Mouse (Mus musculus) neural tube, embryonic 13.5 days (tissue): ENCODE data around the gene Uhrf1bp1. TPM values are rescaled to one million over a fixed set of nuclear protein-coding genes. Genes with fewer than 3 reads are reported as not detected.

Experiments used
- ATAC-seq: fragments of 200-750 bp; cut with Nextera tagmentation; 2 replicates; pipeline ENCODE4 v1.8.0; 2017; ENCODE audit warnings: low read depth, mild to moderate bottlenecking, moderate TSS enrichment, moderate library complexity
- H3K27ac ChIP-seq: fragments of 300-500 bp; sonication (generic); replicated peaks from 2 replicates; pipeline ENCODE4 v1.5.1; 2015; ENCODE audit warnings: moderate library complexity, mild to moderate bottlenecking, inconsistent platforms
- H3K27me3 ChIP-seq: fragments of 300-500 bp; sonication (generic); 2 replicates; pipeline ENCODE4 v1.6.1; 2015; ENCODE audit warnings: mild to moderate bottlenecking, inconsistent platforms
- H3K36me3 ChIP-seq: fragments of 300-500 bp; sonication (generic); 2 replicates; pipeline ENCODE4 v1.6.1; 2015; ENCODE audit warnings: mild to moderate bottlenecking, inconsistent platforms
- H3K4me1 ChIP-seq: fragments of 300-500 bp; sonication (generic); replicated peaks from 2 replicates; pipeline ENCODE4 v1.6.1; 2015; ENCODE audit warnings: inconsistent platforms
- H3K4me2 ChIP-seq: fragments of 300-500 bp; sonication (generic); 2 replicates; pipeline ENCODE4 v1.6.1; 2015; ENCODE audit warnings: inconsistent platforms, mild to moderate bottlenecking, moderate library complexity
- H3K4me3 ChIP-seq: fragments of 300-500 bp; sonication (generic); 2 replicates; pipeline ENCODE4 v1.5.1; 2015; ENCODE audit warnings: mild to moderate bottlenecking, inconsistent platforms
- H3K9ac ChIP-seq: fragments of 300-500 bp; sonication (generic); 2 replicates; pipeline ENCODE4 v1.6.1; 2015; ENCODE audit warnings: moderate library complexity, mild to moderate bottlenecking, inconsistent platforms
- H3K9me3 ChIP-seq: fragments of 300-500 bp; sonication (generic); 2 replicates; pipeline ENCODE4 v1.6.1; 2016; ENCODE audit warnings: inconsistent platforms
- WGBS: fragments of 180-500 bp; shearing (Covaris S2); methylation state at CpG from one replicate; pipeline ENCODE4 v1.1.7; 2015; 5-methylcytosine and 5-hydroxymethylcytosine counted together
- polyA plus RNA-seq: library from polyadenylated mRNA; unstranded; fragments of >200 nt; fragmentation: Nextera tagmentation; extraction: Ambion mirVana; gene quantifications from 2 replicates; pipeline ENCODE4 v1.2.1, GENCODE M21; 2015

Gene Uhrf1bp1
- polyA plus RNA-seq, 1 experiment from 2014 or later = 6.0 TPM

- H3K4me1 ChIP-seq = peaks cover 65% of the 10 kb centered on the region
- H3K27me3 ChIP-seq = no peaks in the 10 kb centered on the region
- no peak overlapping the region for H3K27ac ChIP-seq
- 87% methylated on average over 4 of the region's 4 CpGs for WGBS
- no peak overlapping the region for H3K9ac ChIP-seq
- H3K4me3 ChIP-seq = no peak overlapping the region
- no peaks in the 10 kb centered on the region for H3K9me3 ChIP-seq
- H3K4me2 ChIP-seq = no peak overlapping the region
- no peak for ATAC-seq
- H3K36me3 ChIP-seq = no peaks in the 10 kb centered on the region
These were observed 85.9 kb downstream of the Uhrf1bp1 start for GRCm38 (mm10) chr17:27942131-27942530.

DNA sequence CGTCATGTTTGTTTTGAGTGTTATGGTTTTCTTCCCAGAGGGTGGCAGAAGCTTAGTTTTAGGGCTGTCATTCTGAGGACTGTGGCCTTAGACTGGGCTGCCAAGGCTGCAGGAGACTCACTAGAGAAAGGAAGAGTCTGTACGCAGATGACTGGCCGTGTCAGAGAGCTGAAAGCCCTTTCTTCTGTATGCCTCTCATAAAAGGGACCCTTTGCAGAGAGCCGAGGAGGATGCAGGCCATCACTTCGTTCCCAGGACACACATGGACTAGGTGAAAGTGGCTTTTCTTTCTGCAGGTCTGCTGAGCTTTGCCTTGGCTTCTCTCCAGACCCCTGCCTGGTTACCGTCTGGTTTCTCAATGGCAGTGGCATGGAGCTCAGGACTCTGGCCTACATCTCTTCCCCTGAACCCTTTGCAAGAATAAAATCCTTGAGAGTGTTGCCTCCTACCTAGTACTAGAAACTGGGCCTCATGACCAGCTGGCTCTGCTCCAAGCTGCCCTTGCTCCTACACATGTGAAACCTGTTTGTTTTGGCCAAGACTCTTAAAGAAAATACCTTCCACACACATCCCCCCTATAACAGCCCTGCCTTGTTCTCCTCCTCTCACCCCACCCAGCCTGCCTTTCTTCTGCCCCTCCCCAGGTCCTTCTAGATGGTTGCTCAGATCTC lies 89.4 kb downstream of the Uhrf1bp1 start:
- WGBS = 38% methylated on average over 6 of the region's 6 CpGs

GRCm38 (mm10) chr17:27946371-27946770 lies 90.1 kb downstream of the Uhrf1bp1 start:
- H3K4me1 ChIP-seq = peaks cover 33% of the 10 kb centered on the region
- H3K27me3 ChIP-seq = no peaks in the 10 kb centered on the region
- no peak overlapping the region for H3K4me2 ChIP-seq
- H3K9ac ChIP-seq = no peak overlapping the region
- no peak for ATAC-seq
- 83% methylated on average over 8 of the region's 8 CpGs for WGBS
- H3K27ac ChIP-seq = peak overlapping the region; percentile 75
- H3K9me3 ChIP-seq = no peaks in the 10 kb centered on the region
- no peaks in the 10 kb centered on the region for H3K36me3 ChIP-seq
- no peak overlapping the region for H3K4me3 ChIP-seq

More for the DNA sequence above, 89.4 kb downstream of the Uhrf1bp1 start:
- Histone ChIP-seq H3K9me3 (no peaks in the 10 kb centered on the region), H3K4me2 (no peak overlapping the region), H3K36me3 (no peaks in the 10 kb centered on the region), H3K4me3 (no peak overlapping the region), H3K4me1 (peaks cover 40% of the 10 kb centered on the region), H3K9ac (no peak overlapping the region), H3K27ac (peak overlapping the region; percentile 75), H3K27me3 (no peaks in the 10 kb centered on the region)
- ATAC-seq = peak; percentile 15; the same call in 1 of the 2 replicates

DNA sequence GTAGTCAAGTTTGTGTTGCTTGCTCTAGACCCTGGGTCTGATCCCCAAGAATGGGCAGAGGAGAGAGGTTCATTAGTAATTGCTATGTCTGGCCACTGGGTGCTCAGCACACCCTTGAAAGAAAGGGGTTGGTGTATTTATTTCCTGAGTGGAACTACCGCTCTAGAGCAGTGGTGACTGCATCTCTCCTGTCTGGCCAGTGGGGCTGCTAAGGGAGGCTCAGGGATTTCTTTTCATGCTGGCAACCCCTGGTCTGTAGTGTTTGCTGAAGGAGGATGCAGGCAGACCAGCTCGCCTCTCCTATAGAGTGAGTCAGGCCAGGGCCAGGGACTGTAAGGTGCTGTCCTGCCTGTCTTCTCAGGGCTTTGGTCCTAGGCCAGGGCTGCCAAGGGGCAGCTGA lies 90.9 kb downstream of the Uhrf1bp1 start:
- Histone ChIP-seq H3K36me3 (no peaks in the 10 kb centered on the region), H3K9ac (peak overlapping the region; percentile 9; the same call in 1 of the 2 replicates), H3K4me3 (no peak overlapping the region), H3K27ac (no peak overlapping the region), H3K27me3 (no peaks in the 10 kb centered on the region), H3K4me1 (peaks cover 33% of the 10 kb centered on the region), H3K9me3 (no peaks in the 10 kb centered on the region), H3K4me2 (no peak overlapping the region)
- 84% methylated on average over 2 of the region's 2 CpGs for WGBS
- ATAC-seq = no peak

Other genes starting within 250 kb of the Uhrf1bp1 start
- 238 and 300 TPM in 2 replicates for gene Nudt3, start 232.9 kb upstream of the Uhrf1bp1 start, polyA plus RNA-seq
- gene RPS10-NUDT3, start 221.2 kb upstream of the Uhrf1bp1 start, polyA plus RNA-seq = not detected in 2 replicates
- 578 and 594 TPM in 2 replicates for gene Rps10, start 219.8 kb upstream of the Uhrf1bp1 start, polyA plus RNA-seq
- 29.6 and 32.1 TPM in 2 replicates for gene Pacsin1, start 200.9 kb upstream of the Uhrf1bp1 start, polyA plus RNA-seq
- gene Spdef, start 127.5 kb upstream of the Uhrf1bp1 start, polyA plus RNA-seq = 0.56 and 0.68 TPM in 2 replicates
- gene D17Wsu92e, start 35.8 kb upstream of the Uhrf1bp1 start, polyA plus RNA-seq = 9.2 and 10.0 TPM in 2 replicates
- 257 and 271 TPM in 2 replicates for gene Snrpc, start 18.3 kb upstream of the Uhrf1bp1 start, polyA plus RNA-seq
- 61.9 and 67.9 TPM in 2 replicates for gene Anks1, start 52.9 kb downstream of the Uhrf1bp1 start, polyA plus RNA-seq
- 69.2 and 79.7 TPM in 2 replicates for gene Taf11, start 53.4 kb downstream of the Uhrf1bp1 start, polyA plus RNA-seq
- gene Tcp11, start 224.2 kb downstream of the Uhrf1bp1 start, polyA plus RNA-seq = 1.5 and 2.5 TPM in 2 replicates